Mouse (Mus musculus): ENCODE measurements around the gene Lemd1. TPM values are rescaled to one million over a fixed set of nuclear protein-coding genes. Genes with fewer than 3 reads are reported as not detected.

Gene Lemd1
- polyA plus RNA-seq, 1 experiment from 2014 or later, result 11.9 TPM

DNA sequence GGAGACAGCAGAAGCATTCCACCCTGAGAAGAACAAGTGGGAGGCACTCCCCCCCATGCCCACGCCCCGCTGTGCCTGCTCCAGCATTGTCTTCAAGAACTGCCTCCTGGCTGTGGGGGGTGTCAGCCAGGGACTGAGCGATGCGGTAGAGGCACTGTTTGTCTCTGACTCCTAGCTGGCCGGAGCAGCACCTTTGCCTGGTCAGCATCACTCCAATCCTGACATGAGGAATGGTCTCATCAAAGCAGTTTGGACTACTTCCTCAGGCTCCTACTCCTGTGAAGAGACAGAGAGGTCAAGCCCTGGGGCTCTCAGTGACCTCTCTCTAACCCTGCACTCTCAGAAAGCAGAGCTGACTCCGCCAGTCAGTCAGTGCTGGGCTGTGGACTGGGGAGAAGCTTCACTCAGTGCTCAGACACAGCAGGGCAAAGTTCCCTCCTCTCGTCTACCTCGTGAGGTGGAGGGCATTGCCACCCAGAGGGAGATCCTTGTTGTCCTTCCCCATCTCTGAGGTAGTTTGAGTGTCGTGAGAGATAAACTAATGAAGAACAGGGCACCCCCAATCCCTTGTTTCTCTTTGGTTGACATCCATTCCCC is 113.5 kb downstream of the Lemd1 start:
- ATAC-seq (ENCODE audit: low FRiP score, low read depth), result no peak
- WGBS, result 33% methylated on average over 9 of the region's 9 CpGs
- Histone ChIP-seq H3K4me3 (no peak overlapping the region), H3K27ac (no peak overlapping the region), H3K27me3 (replicated peaks) (peaks cover 4% of the 10 kb centered on the region), H3K4me1 (peaks cover 7% of the 10 kb centered on the region), H3K4me2 (replicated peaks) (no peak overlapping the region), H3K9me3 (no peaks in the 10 kb centered on the region), H3K36me3 (no peaks in the 10 kb centered on the region), H3K9ac (no peak overlapping the region)

DNA sequence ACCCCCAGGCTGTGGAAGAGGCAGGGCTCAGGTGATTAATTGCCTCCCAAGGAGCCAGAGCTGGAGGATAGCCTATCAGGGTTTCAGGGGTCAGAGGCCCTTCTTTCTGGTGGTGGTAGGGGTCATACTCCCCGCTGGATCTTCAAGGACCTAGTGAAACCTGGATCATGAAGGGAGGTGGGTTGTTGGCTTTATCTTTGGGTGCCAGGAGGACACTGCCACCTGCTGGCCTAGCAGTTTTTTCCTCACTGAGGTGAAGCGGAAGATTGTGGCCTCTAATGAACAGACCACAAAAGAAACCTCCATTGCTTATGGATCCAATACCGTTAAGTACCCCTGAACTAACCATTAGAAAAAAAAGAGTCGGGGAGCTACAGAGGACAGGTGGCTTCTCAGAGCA is 114.9 kb downstream of the Lemd1 start:
- WGBS, result 35% methylated on average over 4 of the region's 4 CpGs
- Histone ChIP-seq H3K36me3 (no peaks in the 10 kb centered on the region), H3K27me3 (replicated peaks) (no peaks in the 10 kb centered on the region), H3K4me1 (peaks cover 9% of the 10 kb centered on the region), H3K27ac (no peak overlapping the region), H3K4me3 (no peak overlapping the region), H3K9ac (no peak overlapping the region), H3K9me3 (no peaks in the 10 kb centered on the region), H3K4me2 (replicated peaks) (no peak overlapping the region)
- no peak for ATAC-seq (ENCODE audit: low FRiP score, low read depth)

DNA sequence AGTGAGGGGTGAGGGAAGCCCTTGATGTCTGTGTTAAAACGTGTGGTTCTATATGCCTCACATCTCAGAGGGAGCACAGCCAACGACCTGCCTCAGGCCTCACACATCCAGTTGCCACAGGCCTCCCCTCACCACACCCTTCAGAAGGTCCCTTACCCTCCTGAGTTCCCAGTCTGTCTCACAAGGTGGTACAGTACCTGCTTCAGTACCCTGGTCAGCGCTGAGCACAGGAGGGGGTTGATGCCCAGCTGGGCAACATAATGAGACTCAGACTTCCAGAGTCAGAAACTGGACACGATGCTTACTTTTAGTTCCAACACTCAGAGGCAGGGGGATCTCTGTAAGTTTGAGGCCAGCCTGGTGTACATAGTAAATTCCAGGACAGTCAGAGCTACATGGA is 115.6 kb downstream of the Lemd1 start:
- Histone ChIP-seq H3K4me2 (replicated peaks) (no peak overlapping the region), H3K9ac (no peak overlapping the region), H3K9me3 (no peaks in the 10 kb centered on the region), H3K27ac (no peak overlapping the region), H3K36me3 (no peaks in the 10 kb centered on the region), H3K4me1 (peaks cover 9% of the 10 kb centered on the region), H3K27me3 (replicated peaks) (no peaks in the 10 kb centered on the region), H3K4me3 (no peak overlapping the region)
- no peak for ATAC-seq (ENCODE audit: low FRiP score, low read depth)
- 26% methylated on average over 4 of the region's 4 CpGs for WGBS

DNA sequence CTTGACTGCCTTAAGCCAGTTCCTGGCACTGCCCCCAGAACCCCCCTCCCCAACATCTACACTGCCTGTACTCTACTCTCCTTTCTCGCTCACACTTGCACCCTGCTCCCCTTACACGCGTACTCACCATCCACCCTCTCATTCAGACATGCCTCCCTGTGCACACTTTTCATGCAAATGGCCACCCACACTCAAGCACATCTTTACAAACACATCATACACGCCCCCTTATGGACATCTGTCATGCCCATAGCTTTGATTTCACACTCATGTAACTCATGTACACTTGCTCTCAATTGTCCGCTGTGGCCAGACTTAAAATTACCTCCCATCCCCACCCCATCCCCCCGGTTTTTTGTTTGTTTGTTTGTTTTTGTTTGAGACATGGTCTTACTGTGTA is 116.7 kb downstream of the Lemd1 start:
- Histone ChIP-seq H3K4me2 (replicated peaks) (no peak overlapping the region), H3K9me3 (no peaks in the 10 kb centered on the region), H3K27ac (no peak overlapping the region), H3K27me3 (replicated peaks) (no peaks in the 10 kb centered on the region), H3K4me1 (peaks cover 9% of the 10 kb centered on the region), H3K4me3 (no peak overlapping the region), H3K9ac (no peak overlapping the region), H3K36me3 (no peaks in the 10 kb centered on the region)
- no peak for ATAC-seq (ENCODE audit: low FRiP score, low read depth)
- 83% methylated on average over 6 of the region's 6 CpGs for WGBS

DNA sequence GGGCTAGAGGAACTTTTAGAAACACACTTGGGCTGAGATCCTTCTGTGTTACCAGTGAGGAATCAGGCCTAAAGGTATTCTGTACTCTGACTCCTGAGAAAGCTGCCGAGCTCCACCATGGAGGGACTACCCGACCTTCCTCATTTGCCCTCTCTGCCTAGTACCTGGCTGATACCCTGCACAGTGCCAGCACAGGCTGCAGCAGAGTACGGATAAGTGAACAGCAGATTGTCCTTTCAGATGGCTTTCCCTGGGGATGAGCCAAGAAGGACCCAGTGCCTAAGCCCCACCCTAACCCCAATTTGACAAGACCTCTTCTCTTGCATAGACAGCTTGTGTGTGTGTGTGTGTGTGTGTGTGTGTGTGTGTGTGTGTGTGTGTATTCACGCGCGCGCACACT is 117.4 kb downstream of the Lemd1 start:
- H3K4me1 ChIP-seq, result peaks cover 9% of the 10 kb centered on the region
- 86% methylated on average over 7 of the region's 7 CpGs for WGBS

More for the DNA sequence above, 117.4 kb downstream of the Lemd1 start:
- Histone ChIP-seq H3K9ac (no peak overlapping the region), H3K4me3 (no peak overlapping the region), H3K4me2 (replicated peaks) (no peak overlapping the region), H3K27ac (no peak overlapping the region), H3K36me3 (no peaks in the 10 kb centered on the region), H3K27me3 (replicated peaks) (no peaks in the 10 kb centered on the region), H3K9me3 (no peaks in the 10 kb centered on the region)
- no peak for ATAC-seq (ENCODE audit: low FRiP score, low read depth)

MicroRNAs within 50 kb of the gene (microRNA counts, 519-probe panel; counts per million panel counts)
- microRNA mmu-miR-135b, result 5,631 counts per million, percentile 88 among the panel's probes with 10 or more counts

Small RNAs within 50 kb of the gene (microRNA-seq; reads per million reads assigned to microRNA genes)
- 2,791 reads per million, percentile 86 among the genes with 10 or more reads in this experiment for gene Mir135b

Other genes with a start within 250 kb of the Lemd1 start
- gene Slc45a3, start 228.5 kb upstream of the Lemd1 start, polyA plus RNA-seq (2016; fragmentation: Nextera tagmentation; extraction: Ambion mirVana), result 8.2 and 11.1 TPM in 2 replicates
- 16.1 and 16.2 TPM in 2 replicates for gene Elk4, start 183.8 kb upstream of the Lemd1 start, polyA plus RNA-seq (2016; fragmentation: Nextera tagmentation; extraction: Ambion mirVana)
- gene Mfsd4a, start 123.4 kb upstream of the Lemd1 start, polyA plus RNA-seq (2016; fragmentation: Nextera tagmentation; extraction: Ambion mirVana), result 9.8 and 11.2 TPM in 2 replicates
- 0.74 and 0.84 TPM in 2 replicates for gene Cdk18, start 51.7 kb upstream of the Lemd1 start, polyA plus RNA-seq (2016; fragmentation: Nextera tagmentation; extraction: Ambion mirVana)
- 3.0 and 3.7 TPM in 2 replicates for gene AC124108.1, start within 50 bp of the Lemd1 start, polyA plus RNA-seq (2016; fragmentation: Nextera tagmentation; extraction: Ambion mirVana)
- 0.74 and 0.86 TPM in 2 replicates for gene Gm10188, start 38.3 kb downstream of the Lemd1 start, polyA plus RNA-seq (2016; fragmentation: Nextera tagmentation; extraction: Ambion mirVana)
- gene Klhdc8a, start 107.2 kb downstream of the Lemd1 start, polyA plus RNA-seq (2016; fragmentation: Nextera tagmentation; extraction: Ambion mirVana), result 3.3 and 4.0 TPM in 2 replicates
- 21.8 and 22.8 TPM in 2 replicates for gene Nuak2, start 124.7 kb downstream of the Lemd1 start, polyA plus RNA-seq (2016; fragmentation: Nextera tagmentation; extraction: Ambion mirVana)
- gene Tmcc2, start 199.8 kb downstream of the Lemd1 start, polyA plus RNA-seq (2016; fragmentation: Nextera tagmentation; extraction: Ambion mirVana), result 38.0 and 42.4 TPM in 2 replicates
- gene Dstyk, start 226.1 kb downstream of the Lemd1 start, polyA plus RNA-seq (2016; fragmentation: Nextera tagmentation; extraction: Ambion mirVana), result 12.3 and 12.6 TPM in 2 replicates

Data from neural tube, embryonic 12.5 days (tissue).